Mouse (Mus musculus) kidney, adult 2 months (tissue): ENCODE measurements at regions not wholly inside any gene's neighbourhood (a gene's known extent, or its start where the extent isn't known, plus 50 kb on each side); places are given as distances from the start of the nearest gene placed in this dataset.

ENCODE experiments used
- CTCF ChIP-seq: fragments of 200-500 bp; conservative IDR thresholded peaks from 2 replicates; pipeline ENCODE4 v1.5.1; 2011; ENCODE audit warnings: low read depth, mild to moderate bottlenecking, control low read depth, low read length, moderate library complexity, mixed read lengths; ENCODE audit not compliant: insufficient read depth, insufficient read length
- POLR2A ChIP-seq: fragments of 200-500 bp; IDR thresholded peaks from one replicate; pipeline ENCODE4 v1.6.1; 2011; ENCODE audit warnings: low read depth, low read length, control low read depth

GRCm38 (mm10) chr15:56202552-56202951 is 1274.9 kb downstream of the Slc22a22 start:
- TF ChIP-seq POLR2A (no peak), CTCF (no peak)
